Mouse (Mus musculus) gastrocnemius, adult 8-10 months (tissue): ENCODE results near the gene Atn1. TPM values are rescaled to one million over a fixed set of nuclear protein-coding genes. Genes with fewer than 3 reads are reported as not detected.

ENCODE experiments used
- DNase-seq, 2 experiments: peaks; one replicate each; pipeline ENCODE4 v3.0.0; 2022; ENCODE audit warnings: low spot score in 2 of 2
- total RNA-seq, 4 experiments: library from RNA; stranded (reverse); gene quantifications; 2 replicates each; pipeline ENCODE4 v1.2.4; 2022

The Atn1 gene
- total RNA-seq, 4 experiments from 2014 or later = 41.9 to 59.4 (median 49.2) TPM

DNA sequence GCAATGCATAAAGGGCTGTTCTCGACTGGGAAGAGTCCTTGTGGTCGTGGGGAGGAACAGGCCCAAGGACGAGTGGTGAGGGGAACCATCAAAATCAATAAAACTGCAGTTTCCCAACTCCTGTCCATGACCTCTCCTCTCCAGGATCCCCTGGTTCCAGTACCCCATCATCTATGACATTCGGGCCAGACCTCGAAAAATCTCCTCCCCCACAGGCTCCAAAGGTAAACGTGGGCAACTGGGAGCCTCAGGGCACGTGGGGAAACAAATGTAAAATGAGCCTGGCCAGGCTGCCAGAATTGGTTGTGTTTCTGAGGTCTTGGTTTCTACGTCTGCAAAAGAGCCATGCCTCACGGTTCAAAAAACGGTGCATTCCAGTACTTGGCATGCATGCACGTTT, 43.4 kb downstream of the Atn1 start:
- DNase-seq = no peak

DNA sequence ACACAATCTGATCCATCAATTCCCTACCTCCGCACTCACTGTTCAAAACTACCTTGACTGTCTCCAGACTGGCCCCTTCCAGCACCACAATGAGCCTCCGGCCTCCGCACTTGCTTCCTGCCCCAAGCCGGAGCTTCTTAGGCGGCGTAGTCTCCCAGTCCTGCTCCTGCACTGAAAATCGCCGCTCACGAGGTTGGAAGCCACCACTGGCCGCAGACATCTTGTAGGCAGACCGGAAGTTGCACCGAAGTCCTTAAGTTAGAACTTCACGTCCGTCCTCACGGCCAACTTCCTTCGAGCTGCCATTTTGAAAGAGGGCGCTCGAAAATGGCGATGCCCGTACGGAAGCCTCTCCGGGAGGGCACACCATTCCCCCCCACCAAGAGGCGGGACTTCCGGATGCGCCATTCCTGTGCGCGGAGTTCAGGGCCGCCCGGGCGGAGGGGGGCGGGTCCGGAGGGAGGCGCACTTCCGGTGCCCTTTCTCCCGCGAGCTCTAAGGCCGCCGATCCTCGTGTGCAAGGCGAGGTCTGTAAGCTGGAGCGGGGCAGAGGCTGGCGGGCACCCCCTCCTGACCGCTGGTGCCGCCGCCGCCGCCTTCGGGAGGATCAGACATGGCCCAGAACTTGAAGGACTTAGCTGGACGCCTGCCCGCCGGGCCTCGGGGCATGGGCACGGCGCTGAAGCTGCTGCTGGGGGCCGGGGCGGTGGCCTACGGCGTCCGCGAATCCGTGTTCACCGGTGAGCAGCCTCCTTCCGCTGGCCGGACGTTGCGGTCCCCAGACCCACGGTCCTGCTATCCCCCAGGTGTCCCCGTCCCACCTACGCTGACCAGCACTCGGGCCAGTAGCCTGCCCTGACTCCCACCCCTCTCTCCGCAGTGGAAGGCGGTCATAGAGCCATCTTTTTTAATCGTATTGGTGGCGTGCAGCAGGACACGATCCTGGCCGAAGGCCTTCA, 44.2 kb downstream of the Atn1 start, which contains the start of the genes Emg1 and Phb2:
Emg1 (minus strand) TSS at position 355 of the 959 bp plus-strand sequence.
Phb2 (plus strand) TSS at position 513 of the 959 bp plus-strand sequence.
- DNase-seq = peak; percentile 96 to 97

DNA sequence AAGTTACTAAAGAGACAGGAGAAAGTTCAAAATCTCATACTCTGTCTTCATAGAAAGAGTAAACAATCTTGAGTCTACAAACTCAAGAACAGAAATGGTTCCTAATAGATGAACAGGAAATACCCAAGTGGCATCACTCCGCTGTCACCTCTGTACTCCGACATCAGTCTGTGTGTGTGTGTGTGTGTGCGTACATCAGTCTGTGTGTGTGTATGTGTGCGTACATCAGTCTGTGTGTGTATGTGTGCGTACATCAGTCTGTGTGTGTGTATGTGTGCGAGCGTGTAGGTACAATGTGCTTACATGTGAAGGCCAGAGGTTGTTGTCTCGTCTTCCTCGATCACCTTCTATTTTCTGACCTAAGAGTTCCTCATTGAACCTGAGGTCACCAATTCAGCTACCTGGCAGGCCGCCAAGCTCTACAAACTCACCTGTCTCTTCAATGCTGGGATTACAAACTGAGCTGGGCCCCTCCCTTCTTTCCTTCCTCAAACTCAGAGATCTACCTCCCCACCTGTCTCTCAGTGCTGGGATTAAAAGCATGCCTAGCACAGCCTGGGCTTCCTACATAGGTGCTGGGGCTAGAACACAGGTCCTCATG, 47.9 kb downstream of the Atn1 start:
- DNase-seq = no peak

DNA sequence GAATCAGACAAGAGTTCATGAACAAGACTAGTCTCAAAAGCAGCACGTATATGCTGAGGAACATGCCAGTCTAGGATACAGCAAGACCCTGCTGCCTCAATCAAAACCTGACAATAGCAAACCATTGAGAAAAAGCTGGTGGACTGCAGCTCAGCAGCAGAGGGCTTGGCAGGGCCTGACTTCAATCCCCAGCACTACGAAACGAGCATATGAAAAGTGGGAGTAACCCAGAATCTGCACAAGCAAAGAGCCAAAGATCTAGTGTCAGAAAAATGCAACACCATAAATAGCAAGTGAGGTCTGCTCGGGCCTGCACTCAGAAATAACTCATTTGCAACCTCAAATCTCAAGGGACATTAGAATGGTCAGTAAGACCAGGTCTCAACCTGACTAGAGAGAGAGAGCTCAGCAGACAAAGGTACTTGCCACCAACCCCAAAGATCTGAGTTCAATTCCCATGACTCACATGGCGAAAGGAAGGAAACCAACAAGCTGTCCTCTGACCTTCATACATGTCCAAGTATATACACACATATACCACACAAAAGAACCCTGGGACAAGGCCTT, 50.2 kb downstream of the Atn1 start:
- no peak for DNase-seq

DNA sequence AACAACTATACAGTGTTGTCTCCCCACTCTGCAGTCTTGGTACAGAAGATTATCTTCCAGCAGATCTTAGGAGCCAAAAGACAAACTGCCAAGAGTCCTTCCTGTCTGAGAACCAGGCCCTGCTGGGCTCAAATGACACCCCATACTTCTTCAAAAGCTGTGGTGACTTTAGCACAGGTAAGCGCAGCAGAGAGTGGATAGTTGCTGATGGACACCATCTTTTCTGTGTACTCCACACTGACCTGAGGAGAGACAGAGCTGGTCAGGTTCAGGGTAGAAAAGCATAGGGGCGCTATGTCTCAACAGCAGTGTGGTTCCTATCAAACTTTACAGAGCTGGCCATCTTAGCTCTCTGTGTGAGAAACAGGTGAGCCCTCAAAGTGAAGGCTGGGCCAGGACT, 51.9 kb downstream of the Atn1 start:
- no peak for DNase-seq

DNA sequence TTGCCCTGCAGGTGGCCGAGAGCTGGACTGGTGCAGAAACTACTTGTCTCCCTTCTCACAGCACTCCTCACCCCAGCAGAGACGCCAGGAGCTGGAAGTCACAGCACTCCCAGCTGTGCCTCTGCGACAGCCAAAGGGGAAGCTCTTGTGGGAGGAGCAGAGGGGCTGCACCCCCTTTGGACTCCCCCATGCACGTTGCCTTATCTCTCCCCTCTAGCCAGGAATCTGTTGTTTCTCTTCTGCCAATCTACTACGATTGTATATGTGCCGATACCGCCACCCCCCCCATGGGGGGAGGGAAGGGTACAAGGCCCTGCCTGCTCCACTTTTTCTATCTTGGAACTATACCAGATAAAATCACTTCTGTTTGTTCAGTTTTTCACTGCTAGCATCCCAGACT, 52.5 kb downstream of the Atn1 start:
- DNase-seq = no peak

DNA sequence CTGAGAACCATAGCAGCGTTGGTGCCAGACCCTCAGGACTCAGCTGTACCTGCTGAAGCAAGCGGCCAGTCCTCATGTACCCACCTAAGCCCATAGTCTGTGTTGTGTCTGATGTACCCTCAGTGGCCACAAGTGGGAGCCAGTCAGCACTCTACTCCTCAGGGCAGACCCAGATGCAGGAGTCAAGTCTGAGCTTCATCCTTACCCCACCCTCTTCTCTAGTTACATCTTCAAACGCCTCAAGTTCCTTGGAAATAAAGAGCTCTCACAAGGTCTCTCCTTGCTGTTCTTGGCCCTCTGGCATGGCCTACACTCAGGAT, 53.6 kb downstream of the Atn1 start:
- DNase-seq = peak; percentile 35 to 48

DNA sequence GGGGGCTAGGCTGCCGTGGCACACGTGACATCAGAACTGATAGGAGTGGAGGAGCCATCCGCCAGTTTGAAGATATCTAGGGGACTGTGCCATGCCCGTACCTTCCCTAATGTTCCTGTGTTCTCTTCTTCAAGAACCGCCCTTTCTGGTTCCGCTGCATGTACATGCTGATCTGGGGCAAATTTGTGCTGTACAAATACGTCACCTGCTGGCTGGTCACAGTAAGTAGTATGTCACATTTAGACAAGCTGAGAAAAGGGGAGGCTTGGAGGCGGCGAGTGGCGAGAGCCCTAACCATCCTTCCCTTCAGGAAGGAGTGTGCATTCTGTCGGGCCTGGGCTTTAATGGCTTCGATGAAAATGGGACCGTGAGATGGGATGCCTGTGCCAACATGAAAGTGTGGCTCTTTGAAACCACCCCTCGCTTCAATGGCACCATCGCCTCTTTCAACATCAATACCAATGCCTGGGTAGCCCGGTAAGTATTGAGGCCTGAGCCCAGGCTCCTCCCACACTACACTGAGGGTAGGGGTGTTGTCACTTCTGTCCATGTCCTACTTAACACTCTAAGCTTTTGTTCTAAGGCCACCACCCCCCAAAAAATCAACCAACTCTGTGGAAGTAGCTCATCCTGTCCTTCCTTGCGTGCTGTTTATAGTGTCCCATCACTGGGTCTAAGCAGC, 54.1 kb downstream of the Atn1 start:
- DNase-seq = no peak

DNA sequence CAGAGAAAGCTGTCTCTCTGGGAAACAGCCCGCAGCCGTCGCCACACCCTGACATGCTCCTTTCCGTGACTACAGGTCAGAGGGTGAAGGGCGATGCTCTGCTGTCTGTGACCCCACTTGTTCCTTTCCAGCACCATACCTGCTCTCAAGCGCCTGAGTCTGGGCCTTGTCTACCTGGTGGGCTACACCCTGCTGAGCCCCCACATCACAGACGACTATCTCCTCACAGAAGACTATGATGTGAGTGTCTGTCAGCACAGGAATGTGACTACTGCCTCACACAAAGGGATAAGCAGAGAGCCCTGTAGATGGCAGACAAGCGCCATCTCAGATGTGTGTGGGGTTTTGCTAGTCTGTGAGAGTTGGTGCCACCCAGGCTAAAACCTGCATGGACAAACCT, 55.0 kb downstream of the Atn1 start:
- DNase-seq = no peak

DNA sequence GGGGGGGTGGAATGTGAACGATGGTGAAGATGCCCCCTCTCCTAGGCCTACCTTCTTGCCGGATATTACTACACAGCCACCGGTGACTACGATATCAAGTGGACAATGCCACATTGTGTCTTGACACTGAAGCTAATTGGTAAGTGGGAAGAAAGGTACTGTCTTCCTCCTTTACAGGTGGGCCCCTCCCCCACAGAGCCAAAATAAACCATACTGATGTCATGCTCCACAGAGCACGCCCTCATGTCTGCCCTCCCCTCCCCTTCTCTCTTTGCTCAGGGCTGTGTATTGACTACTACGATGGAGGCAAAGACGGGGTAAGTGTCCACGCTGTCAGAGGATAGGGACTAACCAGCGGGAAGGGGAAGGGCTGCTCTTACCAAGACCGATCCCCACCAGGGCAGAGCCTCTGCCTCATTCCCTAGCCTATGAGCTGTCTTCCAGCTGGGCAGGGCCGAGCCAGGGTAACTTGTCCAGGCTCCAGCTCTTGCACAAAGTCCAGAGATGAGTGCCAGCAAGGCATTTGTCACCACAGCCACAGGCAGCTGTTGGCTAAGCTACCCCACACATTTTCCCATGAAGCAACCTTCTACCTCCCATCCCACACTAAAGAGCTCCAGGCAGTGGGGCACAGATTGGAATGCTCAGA, 56.2 kb downstream of the Atn1 start:
- peak; percentile 63 to 77 for DNase-seq

DNA sequence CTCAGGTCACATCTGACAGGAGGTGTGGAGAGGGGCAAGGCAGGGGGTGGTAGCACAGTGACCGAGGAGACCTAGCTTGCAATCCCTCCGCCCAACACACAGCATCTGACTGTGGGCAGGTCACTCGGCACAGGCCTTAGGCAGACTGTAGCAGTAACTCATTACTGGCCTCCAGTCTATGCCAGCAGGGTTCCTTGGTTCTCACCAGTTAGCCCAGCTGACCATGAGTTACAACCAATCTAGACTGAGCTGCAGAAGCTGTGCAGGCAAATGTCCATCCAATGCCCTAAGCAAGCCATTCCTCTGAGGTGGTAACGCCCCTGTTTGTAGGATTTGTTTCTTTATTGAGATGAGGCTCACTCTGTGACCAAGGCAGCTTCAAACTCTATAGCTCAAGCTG, 57.0 kb downstream of the Atn1 start:
- DNase-seq = no peak

DNA sequence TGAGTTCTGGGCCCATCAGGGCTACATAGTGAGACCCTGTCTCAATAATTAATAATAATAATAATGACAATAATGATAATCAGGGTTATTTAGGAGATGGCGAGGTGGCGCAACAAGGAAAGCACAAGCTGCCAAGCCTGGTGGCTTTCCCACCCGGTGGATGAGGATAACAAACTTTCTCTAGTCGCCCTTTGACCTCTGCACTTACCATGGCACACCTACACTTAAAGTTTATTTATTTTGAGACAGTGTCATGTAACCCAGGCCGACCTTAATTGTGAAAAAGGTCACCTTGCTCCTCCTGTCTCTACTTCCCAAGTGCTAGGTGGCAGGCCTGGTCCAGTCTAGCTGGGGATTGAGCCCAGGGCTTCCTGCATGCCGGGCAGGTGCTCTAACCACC, 57.6 kb downstream of the Atn1 start:
- DNase-seq = no peak

DNA sequence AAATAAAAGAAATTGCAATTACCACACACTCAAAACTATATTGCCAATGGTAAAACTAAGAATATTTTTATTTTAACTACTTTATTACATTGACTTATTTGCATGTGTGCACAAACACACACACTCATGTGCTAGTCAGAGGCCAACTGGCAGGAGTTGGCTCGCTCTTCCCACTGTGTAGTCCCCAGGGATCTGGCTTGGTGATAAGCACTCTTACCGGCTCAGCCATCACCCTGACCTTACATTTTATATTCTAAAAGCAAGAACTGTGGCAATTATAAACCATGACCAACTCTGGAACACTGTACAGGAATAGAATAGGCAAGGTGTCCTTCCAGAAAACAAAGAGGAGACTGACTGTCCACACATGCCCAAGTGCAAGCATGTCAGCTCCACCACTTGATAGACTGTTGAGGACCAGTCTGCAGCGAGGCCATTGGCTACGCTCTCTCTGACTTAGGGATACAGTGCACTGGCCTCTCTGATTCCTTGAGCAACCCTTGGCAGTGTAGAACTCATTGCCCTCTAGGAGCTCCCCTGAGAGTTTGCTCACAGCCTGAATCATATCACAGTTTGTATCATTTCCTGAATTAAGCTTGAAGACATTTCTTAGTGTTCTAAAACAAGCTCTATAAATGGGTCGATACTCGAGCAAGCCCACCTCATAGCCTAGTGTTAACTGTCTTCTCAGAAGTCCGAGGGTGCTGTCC, 59.7 kb downstream of the Atn1 start:
- no peak for DNase-seq

DNA sequence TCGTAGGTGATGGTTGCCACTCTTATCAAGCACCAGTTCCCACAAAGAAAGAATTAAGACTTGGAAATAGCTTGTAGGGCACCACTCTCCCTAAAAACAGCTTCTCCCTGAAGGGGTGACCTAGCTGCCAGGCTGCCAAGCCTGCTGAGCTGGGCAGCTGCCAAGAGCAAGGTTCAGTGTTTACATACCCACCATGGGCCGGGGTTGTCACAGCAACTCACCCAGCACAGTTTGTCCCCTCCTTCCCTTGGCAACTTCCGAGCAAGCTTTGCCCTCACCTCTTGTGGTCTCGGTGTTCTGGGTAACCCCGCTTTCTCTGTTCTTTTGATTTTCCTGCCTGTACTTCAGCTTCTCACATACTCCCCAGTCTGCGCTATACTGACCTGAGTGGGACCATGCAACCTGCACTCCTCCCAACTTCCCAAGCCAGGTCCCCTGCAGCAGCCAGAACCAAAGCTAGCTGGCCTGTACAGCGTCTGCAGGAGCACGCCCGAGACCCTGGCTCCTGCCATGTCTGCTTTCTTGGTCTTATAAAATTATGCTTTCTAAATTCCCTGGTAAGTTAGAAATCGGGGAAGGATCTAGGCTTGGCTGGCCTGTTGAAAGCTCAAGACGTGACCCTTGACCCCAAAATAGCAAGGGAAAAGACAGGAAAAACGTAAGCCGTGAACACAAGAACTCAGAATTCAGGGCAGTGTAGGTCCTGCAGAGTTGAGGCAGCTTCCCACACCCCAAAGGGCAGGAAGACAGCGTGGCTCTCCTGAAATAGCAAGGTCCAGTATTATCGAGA, 62.0 kb downstream of the Atn1 start:
- DNase-seq = peak in 1 of 2 experiments; percentile 14

DNA sequence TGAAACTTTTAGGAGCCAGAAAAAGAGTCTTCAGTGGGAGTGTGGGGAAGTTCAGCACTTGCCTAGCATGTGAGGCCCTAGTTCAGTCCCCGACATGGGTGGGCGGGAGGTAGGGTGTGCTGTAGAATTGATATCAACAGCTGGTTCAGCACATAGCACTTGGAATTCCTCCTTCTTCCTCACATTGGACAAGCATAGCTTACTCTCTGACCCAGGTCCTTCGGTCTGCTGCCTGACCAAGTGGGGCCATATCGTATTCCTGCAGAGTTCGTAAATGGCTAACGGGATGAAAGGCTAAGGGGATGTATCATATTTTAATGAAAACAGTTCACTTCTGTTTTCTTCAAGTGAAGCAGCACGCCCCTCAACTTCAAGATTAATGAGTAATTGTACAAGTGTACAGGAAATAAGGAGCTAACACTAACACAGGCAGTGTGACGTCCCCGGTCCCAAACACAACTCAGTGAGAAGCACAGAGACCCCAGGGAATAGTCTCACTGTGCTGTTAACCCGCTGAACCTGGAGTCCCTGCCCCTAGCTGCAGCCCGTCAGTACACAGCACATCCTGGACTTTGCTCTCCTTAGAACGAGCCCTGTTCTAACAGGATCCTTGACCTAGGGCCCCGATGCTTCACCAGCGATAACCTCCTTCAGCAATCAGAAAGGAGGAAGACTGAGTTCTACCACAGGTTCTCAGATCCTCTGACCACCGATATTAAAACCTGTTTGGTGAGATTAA, 62.9 kb downstream of the Atn1 start:
- no peak for DNase-seq
